Mouse (Mus musculus): ENCODE results near the gene Dgat2. TPM values are rescaled to one million over a fixed set of nuclear protein-coding genes. Genes with fewer than 3 reads are reported as not detected.

The Dgat2 gene
- total RNA-seq, 2 experiments from 2014 or later: 492 to 561 TPM

DNA sequence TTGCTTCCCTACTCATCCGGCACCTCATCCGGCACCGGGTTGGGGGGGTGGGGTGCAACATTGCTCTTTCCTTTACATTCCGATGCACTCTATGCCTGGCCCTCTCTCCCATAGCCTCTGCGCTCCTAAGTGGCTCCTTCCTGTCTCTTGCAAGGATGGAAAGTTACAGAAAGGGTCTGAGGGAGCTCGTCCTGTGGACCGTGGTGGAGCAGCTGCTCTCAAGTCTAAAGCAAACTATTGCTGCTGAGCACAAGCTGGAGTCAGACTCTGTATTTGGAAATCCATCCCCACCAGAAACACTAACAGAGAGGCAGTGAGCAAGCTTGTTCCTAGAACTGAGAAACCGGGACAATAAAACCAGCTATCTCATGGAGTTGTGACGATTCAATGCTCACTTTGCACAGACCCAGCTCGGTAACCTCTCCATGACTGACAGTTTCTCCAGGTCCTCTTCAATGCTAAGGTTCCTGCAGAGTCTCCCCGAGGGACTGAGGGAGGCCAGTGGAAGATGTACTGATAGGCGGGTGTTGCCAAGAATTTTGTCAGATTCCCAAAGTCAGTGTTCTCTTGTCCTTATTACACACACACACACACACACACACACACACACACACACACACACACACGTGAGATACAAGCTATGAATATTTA, 42.6 kb downstream of the Dgat2 start:
- no peak for DNase-seq

DNA sequence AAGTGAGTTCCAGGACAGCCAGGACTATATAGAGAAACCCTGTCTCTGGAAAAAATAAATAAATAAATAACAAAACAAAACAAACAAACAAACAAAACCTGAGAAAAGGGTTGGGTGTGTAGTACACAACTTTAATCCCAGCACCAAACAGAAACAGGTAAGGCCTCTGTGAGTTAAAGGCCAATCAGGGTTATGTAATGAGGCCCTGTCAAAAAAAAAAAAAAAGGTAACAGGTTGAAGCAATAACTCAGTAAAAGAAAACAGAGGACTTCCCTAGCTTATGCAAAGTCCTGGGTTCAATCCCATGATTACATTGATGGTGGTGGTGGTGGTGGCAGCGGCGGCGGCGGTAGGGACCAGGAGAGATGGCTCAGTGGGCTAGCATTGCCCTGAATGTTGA, 45.0 kb downstream of the Dgat2 start:
- DNase-seq: no peak

GRCm38 (mm10) chr7:99136789-99137188, 45.7 kb downstream of the Dgat2 start:
- DNase-seq: no peak

DNA sequence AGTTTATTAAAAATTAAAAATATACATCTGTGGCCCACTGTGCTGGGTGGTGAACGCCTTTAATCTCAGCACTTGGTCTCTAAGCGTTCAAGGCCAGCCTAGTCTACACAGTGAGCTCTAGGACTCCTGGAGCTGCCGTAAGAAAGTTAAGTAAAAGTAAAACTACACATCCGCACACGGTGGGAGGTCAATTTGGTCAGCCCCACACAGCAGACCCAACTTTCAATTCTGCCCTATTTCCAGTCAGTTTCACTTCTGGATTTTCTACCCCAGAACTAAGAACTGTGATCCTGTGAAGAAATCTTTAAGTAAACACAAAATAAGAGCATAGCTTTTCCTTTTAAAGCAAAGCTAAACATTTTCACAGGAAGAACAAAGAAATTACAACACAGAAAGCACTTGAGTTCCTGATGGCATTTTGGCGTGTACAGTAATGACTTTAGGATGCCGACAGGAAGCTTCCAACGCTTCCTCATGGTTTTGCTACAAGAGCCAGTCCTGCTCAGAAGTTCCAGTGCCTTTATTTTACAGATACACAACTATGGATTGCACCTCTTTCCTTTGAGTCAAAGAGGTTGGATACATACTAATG, 48.6 kb downstream of the Dgat2 start:
- no peak for DNase-seq

- no peak for DNase-seq
These were observed 49.9 kb downstream of the Dgat2 start for GRCm38 (mm10) chr7:99132597-99132996.

DNA sequence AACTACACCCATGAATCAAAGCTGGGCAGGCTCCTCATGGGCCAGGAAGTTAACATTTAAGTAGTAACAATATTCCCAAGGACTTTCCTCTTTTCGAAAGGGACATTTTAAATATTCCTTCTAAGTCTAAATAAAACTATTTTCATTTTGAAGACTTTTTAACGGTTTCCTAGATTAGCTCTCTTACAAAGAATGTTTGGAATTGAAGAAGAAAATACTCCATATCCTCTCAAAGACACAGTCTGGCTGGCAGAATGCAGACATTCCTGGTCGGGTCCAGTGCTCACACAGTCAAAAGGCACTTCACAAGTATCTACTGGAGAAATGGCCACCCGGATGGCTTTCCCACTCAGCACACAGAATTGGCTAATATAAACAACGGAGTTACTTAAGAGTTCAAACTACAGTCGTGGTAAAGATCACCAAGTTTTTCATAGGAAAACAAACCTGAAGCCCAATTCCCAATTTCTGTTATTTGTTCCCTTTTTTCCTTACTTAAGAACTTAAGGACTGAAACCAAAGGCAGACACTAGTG, 50.6 kb downstream of the Dgat2 start:
- DNase-seq: no peak

DNA sequence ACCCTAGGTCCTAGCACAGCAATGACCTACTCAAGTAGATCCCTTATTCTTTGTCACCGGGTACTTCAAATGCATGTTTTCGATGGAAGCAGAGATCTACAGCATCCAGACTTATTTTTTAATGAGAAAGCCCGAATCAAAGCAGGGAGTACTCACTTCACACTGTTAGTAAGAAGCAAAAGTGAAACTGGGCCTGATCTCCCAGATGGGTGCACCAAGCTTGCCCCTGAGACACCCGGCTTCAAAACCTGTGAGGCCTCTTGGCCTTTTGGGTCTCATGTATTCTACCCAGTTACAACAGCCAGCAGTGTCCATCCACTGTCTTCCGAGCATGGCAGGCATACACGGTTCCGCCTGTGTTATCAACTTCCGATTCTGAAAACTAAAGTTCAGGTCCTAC, 53.6 kb downstream of the Dgat2 start:
- DNase-seq: no peak

DNA sequence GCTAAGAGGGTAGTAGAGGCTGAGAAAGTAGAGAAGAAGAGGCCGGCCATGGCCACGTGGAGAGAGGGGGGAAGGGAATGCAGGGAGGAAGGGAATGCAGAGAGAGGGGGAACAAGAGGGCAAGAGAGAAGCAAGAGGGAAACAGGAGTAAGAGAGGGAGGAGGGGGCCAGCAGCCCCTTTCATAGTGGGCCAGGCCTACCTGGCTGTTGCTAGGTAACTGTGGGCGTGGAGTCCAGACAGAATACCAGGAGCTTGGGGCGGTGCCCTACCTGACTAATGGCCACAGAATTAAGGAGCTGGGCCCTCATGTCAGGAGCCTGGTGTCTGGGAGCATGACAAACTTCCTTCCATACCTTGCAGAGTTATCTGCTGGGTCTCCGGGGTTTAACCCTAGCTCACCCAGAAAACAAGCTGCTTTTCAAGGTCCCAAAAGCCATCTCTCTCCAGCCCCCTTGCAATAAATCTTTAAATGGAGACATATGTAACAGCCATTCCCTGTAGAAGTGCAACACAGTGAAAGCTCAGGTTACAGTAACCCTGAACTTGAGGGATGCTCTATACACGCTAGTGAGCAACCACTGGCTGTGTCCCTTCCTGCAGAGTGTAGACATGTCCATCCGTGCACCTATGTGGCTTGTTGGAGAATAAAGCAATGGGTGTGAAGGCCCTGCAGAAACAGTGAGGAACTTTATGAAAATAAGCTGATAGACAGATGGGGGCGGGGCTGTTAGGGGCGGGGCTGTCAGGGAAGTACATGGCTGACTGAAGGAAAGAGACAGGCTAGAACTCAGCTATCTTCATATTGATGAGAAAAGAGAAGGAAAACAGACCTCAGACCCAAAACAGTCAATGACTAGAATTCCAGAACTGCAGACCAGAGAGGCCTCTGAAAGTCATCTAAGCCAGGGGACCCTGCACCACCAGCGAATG, 54.2 kb downstream of the Dgat2 start:
- no peak for DNase-seq

- peak; percentile 41 for DNase-seq
These were observed 56.5 kb downstream of the Dgat2 start for GRCm38 (mm10) chr7:99126057-99126456.

- DNase-seq: no peak
These were observed 59.9 kb downstream of the Dgat2 start for GRCm38 (mm10) chr7:99122651-99123050.

DNA sequence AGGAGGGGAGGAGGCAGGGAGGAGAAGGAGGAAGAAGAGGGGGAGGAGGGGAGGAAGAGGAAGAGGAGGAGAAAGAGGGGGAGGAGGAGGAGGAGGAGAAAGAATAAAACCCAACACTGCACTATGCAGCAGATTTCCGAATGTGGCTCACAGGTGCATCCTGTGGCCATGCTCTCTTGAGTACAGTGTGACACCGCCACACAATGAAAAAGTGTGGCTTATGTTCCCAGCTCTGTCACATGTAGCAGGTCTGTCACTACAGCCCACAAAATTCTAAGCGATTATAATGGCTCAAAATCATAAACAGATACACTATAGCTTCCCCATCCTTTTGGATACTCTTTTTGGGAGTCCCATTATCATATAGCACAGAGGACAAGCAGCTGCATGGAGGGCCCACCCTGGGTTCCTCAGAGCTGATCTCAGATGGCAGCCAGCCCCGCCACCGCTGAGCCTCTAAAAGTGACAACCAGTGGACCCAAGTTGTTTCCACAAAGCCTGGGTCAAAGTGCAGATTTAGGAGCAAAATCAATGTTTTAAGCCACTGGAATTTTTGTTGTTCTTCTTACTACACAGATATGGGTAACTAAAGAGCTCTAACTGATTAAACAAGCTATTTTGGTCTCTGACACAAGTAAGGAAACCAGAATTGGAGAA, 61.5 kb downstream of the Dgat2 start:
- DNase-seq: no peak

DNA sequence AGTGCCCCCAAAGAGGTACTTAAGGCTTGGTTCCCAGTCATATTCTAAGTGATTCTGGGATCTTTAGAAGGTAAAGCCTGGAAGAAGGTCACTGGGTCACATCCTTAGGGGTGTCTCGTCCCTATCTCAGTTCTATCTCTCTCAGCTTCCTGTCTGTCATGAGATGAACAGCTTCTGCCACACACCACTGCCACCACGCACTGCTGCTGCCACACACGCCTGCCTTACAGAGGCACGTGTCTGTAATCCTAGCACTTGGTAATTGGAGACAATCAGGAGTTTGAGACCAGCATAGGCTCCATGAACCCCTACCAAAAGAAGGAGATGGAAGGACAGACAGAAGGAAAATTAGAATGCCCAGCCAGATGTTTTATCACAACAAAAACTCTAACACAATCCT, 62.4 kb downstream of the Dgat2 start:
- DNase-seq: no peak

DNA sequence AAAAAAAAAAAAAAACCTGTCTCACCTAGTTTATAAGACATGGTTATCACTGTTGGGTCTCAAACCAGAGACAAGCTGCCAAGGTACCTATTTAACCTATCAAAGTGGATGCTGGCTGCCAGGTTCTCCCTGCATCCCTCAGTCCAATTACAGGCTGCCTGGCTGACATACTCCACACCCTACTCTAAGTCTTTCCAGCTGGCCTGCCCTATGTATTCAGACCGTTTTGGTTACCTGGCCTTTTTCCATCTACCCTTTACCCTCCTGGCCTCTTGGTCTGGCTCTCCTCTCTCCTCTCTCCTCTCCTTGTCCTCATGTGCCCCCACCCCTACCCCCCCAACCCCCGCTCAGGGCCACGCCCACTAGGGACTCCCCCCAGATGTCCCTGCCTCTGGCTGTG, 65.7 kb downstream of the Dgat2 start:
- no peak for DNase-seq

GRCm38 (mm10) chr7:99114006-99114726, 68.4 kb downstream of the Dgat2 start:
- DNase-seq: no peak

DNA sequence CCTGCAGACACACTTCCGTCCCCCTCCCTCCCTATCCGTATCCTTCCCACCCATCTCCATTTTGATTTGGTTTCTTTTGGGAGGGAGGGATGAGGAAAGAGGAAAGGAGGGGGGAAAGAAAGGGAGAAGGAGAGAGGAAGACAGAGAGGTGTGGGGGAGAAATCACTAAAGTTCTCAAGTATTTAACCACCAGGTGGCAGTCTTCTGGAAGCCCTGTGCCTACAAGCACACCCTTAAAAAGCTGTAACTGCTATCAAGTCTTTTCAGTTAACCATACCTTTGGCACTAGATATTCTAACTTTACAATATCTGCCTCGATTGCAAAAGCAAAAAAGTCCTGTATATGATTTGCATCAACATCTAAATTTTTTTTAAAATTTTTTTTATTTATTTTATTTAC, 75.0 kb downstream of the Dgat2 start:
- DNase-seq: no peak

GRCm38 (mm10) chr7:99106714-99107270, 75.7 kb downstream of the Dgat2 start:
- DNase-seq: no peak

Other genes with a start within 250 kb of the Dgat2 start
- 10 to 100 TPM; 31.8 to 38.0 TPM for gene Uvrag, start 41.6 kb downstream of the Dgat2 start, total RNA-seq (2021)
- under 1 TPM in 1 of 2 experiments, not detected in 1; 0.39 TPM for gene Mogat2, start 55.9 kb upstream of the Dgat2 start, total RNA-seq (2021)
- gene Map6, start 84.7 kb upstream of the Dgat2 start, total RNA-seq (2021): 10 to 100 TPM; 10.4 to 15.6 TPM
- 100 to 1,000 TPM; 331 to 363 TPM for gene Serpinh1, start 170.5 kb upstream of the Dgat2 start, total RNA-seq (2021)
- 10 to 100 TPM; 11.5 to 16.6 TPM for gene Gdpd5, start 198.7 kb upstream of the Dgat2 start, total RNA-seq (2021)